ENCODE assay signal across 18 mouse cellular contexts in the genomic region with DNA sequence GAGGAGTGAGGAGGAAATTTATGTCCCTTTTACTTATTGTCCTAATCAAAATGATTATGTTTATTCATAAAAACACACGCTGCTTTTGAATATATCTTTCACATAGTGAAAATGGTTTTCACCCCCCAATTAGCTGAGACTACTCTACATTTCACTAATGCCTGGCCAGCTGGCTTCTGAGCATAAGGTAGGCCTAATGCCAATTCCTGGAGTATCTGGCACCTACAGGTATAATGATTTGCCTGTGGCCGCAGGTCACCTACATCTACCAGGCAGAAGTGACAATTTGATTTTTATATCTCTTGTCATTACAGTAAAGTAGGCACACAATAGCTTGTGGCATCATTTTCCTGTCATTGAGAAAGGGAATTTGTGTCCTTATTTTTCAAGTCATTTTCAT.
A peak's percentile ranks its signal among the peaks of the same experiment; 100 is the strongest.
DNase-seq lines count a peak whose midpoint lies in the region; ATAC-seq lines count a peak whose summit lies in the region.
"Had no signal": no experiment of that assay in that cellular context is flagged by ENCODE, and none has a peak within 500 bp of the region (broad histone marks: within the 10 kb centered on the region; RNA-seq: fewer than 3 reads in every experiment).

No protein-coding gene starts in this region.

- H3K27ac ChIP-seq in heart, embryonic 11.5 days (ENCODE audit: low read depth, low read length) = no peak overlapping the region
- H3K27ac ChIP-seq: embryonic facial prominence, embryonic 10.5 days; forebrain, embryonic 13.5 days; heart, embryonic 13.5 days; hindbrain, embryonic 13.5 days had no signal

- H3K9ac ChIP-seq in heart, embryonic 11.5 days (ENCODE audit: low read depth, low read length) = no peak overlapping the region
- H3K9ac ChIP-seq: forebrain, embryonic 13.5 days; forebrain, postnatal 0 days; heart, embryonic 13.5 days; hindbrain, embryonic 13.5 days had no signal

- H3K36me3 ChIP-seq in heart, embryonic 11.5 days (ENCODE audit: control insufficient read depth, insufficient read depth, low read length) = no peaks in the 10 kb centered on the region
- H3K36me3 ChIP-seq: embryonic facial prominence, embryonic 10.5 days; heart, embryonic 13.5 days; hindbrain, embryonic 13.5 days had no signal

- DNase-seq in cerebellum, adult 11 months = peak; percentile 1
- DNase-seq in cerebellum, postnatal 4 days (ENCODE audit: low spot score in 2 of 2) = no peak
- peak; percentile 11 for DNase-seq in brain, adult 2 months (ENCODE audit: low read depth, low spot score)
- peak; percentile 4 to 8 for DNase-seq in cerebellum, adult 18-20 months
- peak; percentile 74 to 76 for DNase-seq in cerebellum, postnatal 10 days
- no peak for DNase-seq in gastrocnemius, postnatal 10 days
- no peak for DNase-seq in adipocyte (ENCODE audit: low spot score)
- DNase-seq: adrenal gland, adult 8-10 months; forebrain, postnatal 0 days; gastrocnemius, postnatal 25 days; heart, postnatal 4 days; kidney, adult 2 months had no signal

- no peaks in the 10 kb centered on the region for H3K27me3 ChIP-seq in heart, embryonic 11.5 days (ENCODE audit: control insufficient read depth, insufficient read depth, low read length)
- H3K27me3 ChIP-seq: forebrain, embryonic 13.5 days; heart, embryonic 13.5 days; hindbrain, embryonic 13.5 days had no signal

- WGBS in heart, embryonic 11.5 days (ENCODE audit: insufficient replicate concordance) = 76% methylated on average over 2 of the region's 2 CpGs

- no peak overlapping the region for H3K4me2 ChIP-seq in heart, embryonic 11.5 days
- H3K4me2 ChIP-seq: forebrain, embryonic 13.5 days; heart, embryonic 13.5 days; hindbrain, embryonic 13.5 days had no signal

- ATAC-seq in heart, embryonic 11.5 days (replicated peaks; ENCODE audit: insufficient number of reproducible peaks, low FRiP score, low TSS enrichment) = no peak
- ATAC-seq: forebrain, embryonic 13.5 days; forebrain, postnatal 0 days; intestine, embryonic 16.5 days had no signal

- H3K4me3 ChIP-seq in heart, embryonic 11.5 days (ENCODE audit: low read depth, low read length) = no peak overlapping the region
- H3K4me3 ChIP-seq: embryonic facial prominence, embryonic 10.5 days; forebrain, embryonic 13.5 days; heart, embryonic 13.5 days; hindbrain, embryonic 13.5 days had no signal

- no peaks in the 10 kb centered on the region for H3K4me1 ChIP-seq in heart, embryonic 11.5 days (ENCODE audit: control insufficient read depth, insufficient read depth, low read length)
- H3K4me1 ChIP-seq: embryonic facial prominence, embryonic 10.5 days; forebrain, embryonic 13.5 days; heart, embryonic 13.5 days; hindbrain, embryonic 13.5 days had no signal

- no peaks in the 10 kb centered on the region for H3K9me3 ChIP-seq in heart, embryonic 11.5 days (replicated peaks; ENCODE audit: control insufficient read depth, low read length)
- H3K9me3 ChIP-seq: embryonic facial prominence, embryonic 10.5 days; forebrain, embryonic 13.5 days; heart, embryonic 13.5 days; hindbrain, embryonic 13.5 days had no signal

Comparison
In these comparisons a context has a peak if more than half of its experiments do, and no peak if none do; other contexts are left out.
1. DNase-seq: peak in cerebellum, adult 11 months (single experiment), brain, adult 2 months (single experiment), cerebellum, adult 18-20 months (2 of 2) and cerebellum, postnatal 10 days (2 of 2); none in cerebellum, postnatal 4 days (0 of 2), gastrocnemius, postnatal 10 days (single experiment) and adipocyte (single experiment).